Mouse (Mus musculus) c-Kit-positive CD71-positive TER-119-negative erythroid progenitor cells, embryonic 14.5 days (primary cell): ENCODE measurements around the gene Olig1.

Experiments
- DNase-seq: peaks from one replicate; pipeline ENCODE4 v3.0.0-alpha.2; 2013; ENCODE audit warnings: low read depth

Gene Olig1

GRCm38 (mm10) chr16:91309872-91310271 is 40.3 kb downstream of the Olig1 start:
- no peak for DNase-seq

DNA sequence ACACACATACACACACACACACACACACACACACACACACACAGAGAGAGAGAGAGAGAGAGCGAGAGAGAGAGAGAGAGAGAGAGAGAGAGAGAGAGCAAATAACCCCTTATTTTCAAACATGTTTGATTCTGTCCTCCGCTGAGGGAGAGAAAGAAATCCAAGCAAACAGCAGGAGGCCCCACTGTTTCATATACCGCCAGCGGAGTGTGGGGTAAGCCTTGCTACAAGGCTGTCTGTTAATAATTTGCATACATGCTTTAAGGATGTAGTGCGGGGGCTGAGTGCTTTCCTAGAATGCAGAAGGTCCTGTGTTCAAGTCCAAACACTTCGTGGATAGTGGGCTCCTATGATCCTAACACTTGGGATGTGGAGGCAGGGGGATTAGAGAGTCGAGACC is 43.3 kb downstream of the Olig1 start:
- DNase-seq, result no peak

DNA sequence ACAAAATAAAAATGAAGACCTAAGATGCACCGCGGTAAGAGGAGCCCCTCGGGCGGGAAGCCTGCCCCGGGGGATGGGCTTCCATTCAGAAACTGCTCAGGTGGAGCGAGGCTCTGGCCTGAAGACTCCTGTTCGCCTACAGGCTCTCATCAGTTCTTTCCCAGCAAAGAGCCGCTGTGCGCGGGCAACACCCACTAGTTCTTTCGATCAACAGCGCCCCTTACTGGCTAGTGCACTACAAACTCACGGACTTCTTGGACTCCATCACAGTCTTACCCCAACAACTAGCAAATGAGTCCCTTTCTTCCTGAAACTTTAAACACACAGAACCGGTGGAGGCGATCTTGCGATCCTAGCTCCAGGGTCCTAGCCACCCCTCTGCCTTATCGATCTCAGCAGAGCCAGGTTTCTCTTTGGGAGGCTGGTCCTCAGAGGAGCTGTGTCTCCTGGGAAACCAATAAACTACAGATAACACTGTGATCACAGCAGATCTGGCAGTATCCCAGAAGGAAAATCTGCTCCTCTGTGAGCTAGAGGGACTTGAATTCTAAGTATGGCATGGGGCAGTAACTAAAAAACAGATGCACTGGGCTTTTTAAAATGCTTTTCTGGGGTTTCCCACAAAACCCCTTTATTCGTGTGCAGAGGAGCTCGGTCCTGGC is 44.7 kb downstream of the Olig1 start:
- peak; percentile 46 for DNase-seq

DNA sequence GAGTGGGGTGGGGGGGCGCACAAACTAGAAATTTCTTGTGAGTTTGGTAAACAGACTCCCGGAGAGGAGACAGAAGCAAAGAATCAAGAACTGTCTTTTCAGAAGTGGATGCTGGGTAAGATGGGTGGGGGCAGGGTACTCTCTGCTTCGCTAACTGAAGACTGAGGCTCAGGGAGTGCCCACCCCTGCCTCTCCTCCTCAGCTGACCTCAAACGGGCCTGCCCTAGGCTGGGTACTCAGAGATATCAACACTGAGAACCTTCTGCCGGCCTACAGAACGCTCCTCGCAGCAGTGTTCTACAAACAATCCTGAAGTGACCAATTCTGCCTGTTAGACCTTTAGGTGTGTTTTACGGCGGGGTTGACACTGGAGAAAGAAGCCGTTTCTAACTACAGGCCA is 50.6 kb downstream of the Olig1 start:
- DNase-seq, result no peak

GRCm38 (mm10) chr16:91320608-91321007 is 51.0 kb downstream of the Olig1 start:
- no peak for DNase-seq
